Mouse (Mus musculus): Measurements from ENCODE around the gene Map3k7cl.
A peak's percentile ranks its signal among the peaks of the same experiment; 100 is the strongest.

Gene Map3k7cl

DNA sequence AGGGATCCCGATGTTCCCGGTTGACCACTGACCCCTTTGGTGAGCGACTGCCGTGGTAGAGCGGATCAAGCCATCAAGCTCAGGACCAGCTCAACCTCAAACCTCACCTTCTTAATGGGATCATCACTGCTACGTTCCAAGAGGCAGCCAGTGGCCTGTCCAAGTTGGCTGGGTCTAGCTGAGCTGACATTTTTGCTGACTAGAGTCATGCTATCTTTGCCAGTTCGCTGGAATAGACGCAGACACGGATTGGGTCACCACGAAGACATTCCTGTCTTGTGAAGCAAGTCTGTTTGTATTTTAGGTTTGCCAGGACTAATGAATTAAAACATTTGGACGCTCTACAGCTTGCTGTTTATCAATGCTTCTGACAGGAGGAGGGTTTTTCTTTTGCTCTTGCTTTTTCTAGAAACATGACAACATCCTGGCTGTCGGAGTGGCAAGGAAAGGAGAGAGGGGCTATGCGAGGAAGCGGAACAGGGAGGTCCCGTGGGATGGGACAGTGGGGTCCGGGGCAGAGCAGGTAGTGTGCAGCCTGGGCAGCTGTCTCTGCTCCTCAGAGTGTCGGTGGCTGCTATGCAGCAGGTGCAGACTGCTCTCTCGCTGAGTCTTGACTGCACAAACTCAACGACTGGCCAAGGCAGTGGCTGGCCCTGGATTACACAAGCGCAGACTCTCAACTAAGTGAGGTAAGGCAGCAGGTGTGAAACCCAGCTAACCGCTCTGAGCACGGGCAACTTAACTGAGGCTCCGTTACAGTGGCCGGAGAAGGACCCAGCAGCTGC, at the start of gene Map3k7cl:
Gene Map3k7cl (plus strand): TSS at position 424 of the 785 bp plus-strand sequence.
- no peak for DNase-seq

DNA sequence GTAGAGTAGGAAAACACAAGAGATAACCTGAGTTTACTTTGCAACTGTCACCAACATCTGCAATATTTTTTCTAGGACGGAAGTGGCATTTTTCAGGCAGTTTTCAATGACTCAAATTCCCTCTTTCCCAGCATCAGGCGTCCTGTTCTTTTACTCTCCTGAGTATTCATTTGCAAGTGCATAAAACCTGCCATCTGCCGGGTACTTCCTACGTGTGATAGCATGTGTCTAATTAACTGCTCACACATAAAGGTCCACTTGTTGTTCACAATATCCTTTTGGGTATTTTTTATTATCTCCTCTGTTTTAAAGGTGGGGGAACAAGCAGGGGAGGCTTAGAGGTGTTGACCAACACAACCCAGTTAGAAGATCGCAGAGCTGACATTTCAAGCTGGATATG, 41.4 kb upstream of the Map3k7cl start:
- DNase-seq, result no peak

DNA sequence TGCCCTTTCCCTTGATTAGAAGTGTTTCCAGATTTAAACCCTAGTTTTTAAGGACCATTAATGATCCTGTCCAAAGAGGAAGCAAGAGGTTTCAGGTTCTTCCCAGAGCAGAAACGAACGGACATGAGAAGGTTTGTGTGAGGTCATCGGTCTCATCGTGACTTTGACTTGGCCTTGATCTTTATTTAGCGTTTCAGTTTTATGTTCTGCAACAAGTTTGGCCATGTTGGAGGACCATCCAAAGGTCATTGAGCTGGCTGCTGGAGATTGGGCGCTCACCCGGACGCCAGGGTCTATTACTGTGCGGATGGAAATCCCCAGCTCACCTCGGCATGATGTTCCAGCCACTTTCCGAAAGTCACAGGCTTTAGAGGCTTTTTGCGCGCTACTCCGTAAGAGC, 40.8 kb upstream of the Map3k7cl start:
- no peak for DNase-seq

DNA sequence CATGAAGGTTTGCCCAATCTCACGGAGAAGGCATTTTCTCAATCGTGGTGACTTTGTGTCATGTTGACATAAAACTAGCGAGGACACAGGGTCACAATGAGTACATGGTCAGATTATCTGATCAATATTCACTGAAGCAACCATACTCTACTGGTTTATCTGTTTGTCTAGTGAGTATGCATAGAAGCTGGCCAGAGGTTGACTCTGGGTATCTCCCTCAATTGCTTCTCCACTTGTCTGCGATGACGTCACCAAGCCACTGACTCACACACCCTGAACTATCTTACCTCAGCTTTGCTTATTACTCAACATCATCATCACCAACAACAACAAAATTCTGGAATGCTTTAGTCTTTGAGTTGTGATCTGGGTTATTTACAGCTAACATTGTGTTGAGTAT, 28.9 kb upstream of the Map3k7cl start:
- DNase-seq, result no peak

DNA sequence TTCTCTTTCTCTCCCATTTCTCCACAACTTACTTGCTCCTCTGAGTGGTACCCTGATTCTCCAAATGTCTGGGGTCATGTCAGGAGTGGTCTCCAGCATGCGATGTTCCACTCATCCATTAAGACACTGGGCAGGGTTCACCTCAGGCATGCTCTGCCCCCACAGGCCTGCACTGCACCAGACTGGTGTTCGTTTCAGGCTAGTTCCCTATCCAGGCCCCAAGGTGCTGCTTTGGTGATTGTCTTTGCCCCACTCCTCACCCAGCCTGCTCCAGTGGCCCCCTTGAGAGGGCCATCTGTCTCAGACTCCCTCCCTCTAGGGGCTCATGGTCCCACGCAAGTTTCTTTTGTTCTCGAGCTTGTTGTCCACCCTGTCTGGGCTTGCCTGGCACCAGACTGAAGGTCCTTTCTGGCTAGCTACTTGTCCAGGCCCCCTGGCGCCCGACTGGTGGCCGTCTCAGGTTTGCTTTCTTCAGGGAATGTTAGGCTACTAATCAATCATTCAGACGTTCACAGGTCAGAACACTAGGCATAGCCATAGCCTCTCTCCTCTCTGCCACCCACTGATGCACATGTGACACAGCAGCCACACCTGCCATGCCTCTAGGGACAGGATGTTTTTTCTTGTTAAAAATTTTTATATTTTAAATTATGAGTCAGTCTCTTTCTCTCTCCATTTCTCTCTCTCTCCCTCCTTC, 25.4 kb upstream of the Map3k7cl start:
- DNase-seq, result no peak

DNA sequence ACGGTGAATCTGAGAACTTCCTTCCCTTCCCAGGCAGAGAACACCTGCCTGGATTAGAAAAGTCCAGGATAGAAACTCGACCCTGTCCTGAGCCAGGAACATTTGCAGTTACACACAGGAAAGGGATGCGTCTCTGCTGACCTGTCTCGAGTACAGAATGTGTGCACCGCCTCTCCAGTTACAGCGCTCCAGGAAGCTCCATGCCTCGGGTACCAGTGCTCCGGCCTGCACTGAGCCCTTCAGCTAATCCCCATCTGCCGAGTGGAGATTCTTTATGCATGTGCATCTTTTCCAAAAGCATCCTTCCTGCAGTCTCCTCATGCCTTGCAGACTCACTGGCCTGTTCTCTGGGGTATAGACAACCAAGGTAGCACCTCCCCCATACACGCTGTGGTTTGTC, 24.4 kb upstream of the Map3k7cl start:
- no peak for DNase-seq

DNA sequence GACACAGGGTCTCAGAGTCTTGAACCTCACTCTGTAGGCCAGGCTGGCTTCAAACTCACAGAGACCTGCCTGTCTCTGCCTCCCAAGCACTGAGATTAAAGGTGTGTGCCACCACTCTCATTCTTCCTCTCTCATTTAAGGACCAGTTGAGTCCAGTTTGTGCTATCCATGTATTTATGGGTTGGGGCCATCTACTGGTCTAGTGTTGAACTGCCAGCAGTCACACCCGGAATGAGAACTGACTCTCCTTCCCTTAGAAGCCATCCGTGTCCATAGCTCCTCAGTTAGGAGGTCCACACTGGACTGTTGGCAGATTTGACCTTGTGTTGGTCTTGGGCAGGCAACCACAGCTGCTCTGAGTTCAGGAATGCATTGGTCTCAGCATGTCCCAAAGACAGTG, 4.8 kb upstream of the Map3k7cl start:
- peak in 1 of 2 experiments; percentile 2 for DNase-seq

DNA sequence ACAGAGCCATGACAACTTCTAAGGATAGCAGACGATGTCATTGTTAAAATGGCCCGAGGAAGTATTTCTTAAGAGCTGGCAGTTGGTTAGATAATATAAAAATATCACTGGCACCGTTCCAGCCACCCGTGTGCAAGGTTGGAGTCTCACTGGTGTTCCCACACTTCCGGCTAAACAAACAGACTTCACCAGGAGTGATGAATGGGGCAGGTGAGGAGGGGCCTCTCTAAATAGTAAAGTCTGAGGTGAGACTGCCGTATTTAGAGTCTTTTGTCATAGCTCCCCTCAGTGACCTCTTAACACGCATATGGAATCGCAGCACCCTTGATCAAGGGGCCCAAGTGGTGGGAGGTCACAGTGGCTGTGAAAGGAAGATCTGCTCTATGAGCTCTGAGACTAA, 3.2 kb downstream of the Map3k7cl start:
- no peak for DNase-seq

DNA sequence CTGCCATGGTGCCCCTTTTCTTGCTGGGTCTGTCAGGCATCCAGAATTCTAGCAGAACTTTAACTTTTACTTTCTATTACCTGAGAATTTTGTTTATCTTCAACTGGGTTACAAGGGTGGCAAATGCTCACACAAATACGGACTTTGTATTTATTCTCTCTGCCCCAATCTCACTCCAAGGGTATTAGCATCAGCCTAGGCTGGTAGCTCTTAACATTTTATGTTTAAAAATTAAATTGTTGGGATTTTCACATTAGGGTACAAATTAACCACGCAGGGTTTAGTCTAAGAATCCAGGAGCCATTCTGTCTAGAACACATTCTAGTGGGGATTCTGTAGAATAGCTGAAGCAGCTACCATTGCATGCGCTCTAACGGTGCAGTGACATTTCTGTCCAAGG, 8.4 kb downstream of the Map3k7cl start:
- DNase-seq, result no peak

DNA sequence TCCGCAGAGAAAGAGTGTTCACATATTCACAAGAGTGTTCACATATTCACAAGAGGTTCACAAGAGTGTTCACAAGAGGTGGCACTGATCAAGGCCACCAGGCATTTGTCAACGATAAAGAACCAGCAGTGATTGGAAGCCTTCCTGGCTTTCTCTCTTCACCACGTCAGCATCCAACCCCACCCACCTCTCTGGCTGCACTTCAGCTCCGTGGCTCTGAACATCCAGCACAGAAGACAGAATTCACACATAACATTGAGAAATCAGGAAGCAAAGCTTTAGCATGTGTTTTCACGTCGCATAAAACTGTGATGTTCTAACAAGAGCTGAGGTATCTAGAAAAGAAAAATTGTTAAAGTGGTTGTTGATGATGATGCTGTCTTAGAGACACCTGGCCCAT, 10.4 kb downstream of the Map3k7cl start:
- no peak for DNase-seq

DNA sequence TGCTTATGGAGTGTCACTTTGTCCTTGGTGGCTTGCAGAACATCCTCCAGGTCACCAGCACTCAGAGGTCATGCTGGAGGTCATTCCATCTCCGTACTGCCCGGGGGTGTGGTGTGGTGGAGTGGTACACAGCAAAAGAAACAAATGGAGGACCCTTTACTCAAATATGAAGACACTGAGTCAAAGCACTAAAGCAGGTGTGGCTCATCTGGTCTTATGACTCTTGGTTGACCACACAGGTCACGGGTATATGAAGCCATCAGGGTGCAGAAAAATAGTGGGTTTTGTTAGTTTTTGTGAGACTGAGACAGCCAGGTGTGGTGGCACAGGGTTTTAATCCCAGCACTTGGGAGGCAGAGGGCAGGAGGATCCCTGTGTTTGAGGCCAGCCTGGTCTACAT, 11.4 kb downstream of the Map3k7cl start:
- DNase-seq, result no peak

DNA sequence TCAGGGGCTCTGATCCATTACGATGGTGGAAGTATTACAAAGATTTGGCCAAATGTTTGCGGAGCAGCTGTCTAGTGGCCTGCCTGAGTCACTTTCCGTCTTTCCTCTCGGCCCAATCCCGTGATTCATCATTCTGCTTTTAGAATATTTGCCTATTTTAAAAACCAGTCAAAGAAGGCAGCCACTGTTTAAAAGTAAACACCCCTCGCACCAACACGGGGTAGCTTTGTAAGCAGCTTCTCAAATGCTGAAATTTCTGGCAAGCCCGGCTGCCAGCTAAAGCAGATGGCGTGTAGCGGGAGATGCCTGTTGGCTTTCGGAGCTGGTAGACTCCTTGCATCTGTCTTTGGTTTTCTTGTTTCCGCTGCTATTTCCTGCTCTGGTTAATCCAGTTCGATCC, 14.4 kb downstream of the Map3k7cl start:
- no peak for DNase-seq

DNA sequence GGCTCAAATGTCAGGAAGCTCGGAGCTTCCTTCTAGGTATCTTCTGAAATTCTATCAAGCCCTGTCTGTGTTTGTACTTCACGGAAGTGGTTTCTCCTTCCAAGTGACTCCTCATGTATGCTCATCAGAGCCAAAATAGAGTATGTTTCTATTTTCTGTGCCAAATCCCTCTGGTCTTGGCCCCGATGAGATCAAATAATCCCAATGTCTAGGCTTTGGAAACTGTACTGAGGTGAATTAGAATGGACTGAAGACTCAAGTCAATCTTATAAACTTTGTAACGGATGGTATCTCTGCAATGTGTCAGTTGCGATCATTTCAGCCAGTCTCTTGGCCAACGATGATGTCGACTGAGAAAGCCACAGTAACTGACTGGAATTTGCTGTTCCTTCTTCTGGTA, 15.1 kb downstream of the Map3k7cl start:
- DNase-seq, result no peak

DNA sequence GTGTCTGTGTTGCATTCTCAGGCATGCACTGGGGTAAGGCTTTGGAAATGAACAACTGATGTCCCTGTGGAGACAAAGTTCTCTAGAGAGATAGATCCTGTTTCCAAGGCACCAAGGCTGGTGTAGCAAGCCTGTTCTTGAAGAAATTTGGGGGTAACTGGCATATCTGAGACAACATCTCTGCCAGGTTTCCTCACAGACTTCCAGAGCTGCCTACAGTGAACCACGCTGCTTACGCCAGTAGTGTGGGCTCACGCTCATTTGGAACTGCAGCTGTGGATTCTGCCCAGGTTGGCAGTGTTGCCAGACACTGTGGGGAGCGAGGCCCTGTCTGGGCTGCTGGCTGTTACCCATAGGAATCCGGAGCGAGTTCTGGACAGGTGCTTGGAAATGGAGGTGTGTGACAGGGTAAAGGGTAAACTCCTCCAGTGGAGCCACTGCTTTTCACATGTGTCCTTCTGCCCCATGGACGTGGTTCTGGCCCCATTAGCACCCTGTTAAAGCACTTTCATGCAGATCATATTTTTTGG, 16.5 kb downstream of the Map3k7cl start:
- DNase-seq, result no peak

DNA sequence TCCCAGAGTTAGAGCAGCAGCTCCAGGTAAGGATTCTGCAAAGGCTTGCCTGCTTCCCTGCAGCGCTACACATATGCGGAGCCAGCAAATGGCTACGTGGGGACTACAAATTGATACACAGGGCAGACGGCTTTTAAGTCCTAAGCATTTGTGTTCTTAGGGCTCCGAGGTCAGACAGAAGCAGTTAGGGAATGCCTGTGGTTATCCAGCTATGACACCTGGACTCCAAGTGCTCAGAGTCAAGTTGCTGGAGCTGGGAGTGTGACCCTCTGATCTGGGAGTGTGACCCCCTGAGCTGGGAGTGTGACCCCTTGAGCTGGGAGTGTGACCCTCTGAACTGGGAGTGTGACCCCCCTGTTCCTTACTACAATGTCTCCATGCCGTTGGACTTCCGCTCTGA, 17.2 kb downstream of the Map3k7cl start:
- DNase-seq, result no peak

DNA sequence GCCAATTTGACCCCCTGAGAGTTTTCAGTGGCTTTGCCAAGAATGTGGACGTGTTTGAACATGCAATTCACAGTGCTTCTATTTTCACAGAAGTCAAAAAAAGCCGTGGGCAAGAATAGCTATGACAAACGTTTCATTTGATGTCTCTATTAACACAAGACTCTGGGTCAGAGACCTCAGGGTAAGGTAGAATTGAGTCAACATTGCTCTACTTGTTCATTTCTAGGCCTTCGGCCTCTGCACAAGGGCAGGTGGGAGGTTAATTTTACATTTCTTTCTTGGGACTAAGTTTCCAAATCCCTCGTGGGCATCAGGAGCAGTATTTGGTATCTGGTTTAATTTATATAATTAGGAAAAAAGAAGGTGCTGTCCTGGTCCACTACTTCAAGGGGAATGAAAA, 20.3 kb downstream of the Map3k7cl start:
- DNase-seq, result no peak

DNA sequence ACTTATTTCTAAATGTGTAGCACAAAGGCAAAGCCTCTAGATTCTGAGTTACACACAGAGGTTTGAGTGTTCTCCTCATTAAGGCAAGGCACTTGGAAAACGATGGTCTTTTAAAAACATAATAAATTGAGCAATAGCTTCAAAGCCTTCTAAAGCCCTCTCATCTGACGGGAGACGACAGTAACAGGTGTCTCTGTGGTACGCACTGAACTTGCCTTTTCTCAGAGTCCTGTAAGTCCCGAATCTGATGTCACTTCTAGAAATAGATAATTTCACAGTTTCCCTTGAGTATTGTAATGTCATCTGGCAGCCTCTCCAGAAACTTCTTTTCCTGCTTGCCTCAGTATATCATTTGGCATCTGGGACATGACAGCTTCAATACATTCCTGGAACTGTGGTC, 21.0 kb downstream of the Map3k7cl start:
- no peak for DNase-seq

DNA sequence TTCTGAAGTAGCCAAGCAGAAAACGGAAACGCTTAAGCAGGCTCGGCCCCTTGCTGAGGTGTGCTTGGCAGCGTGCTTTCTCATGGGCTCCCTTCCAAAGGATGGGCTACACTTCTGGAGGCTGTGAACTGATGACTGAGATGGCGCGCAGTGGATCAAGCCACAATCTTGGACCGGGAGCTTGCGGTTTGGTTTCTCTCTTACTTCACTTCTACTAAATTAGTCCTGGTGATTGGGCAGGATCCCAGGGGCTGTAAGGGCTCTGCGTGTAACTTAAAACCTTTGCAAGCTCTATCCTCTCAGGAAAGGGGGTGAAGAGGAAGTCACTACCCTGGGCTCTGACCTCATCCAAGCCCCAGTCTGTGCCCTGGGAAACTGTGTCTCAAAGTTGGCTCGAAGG, 22.5 kb downstream of the Map3k7cl start:
- DNase-seq, result no peak

DNA sequence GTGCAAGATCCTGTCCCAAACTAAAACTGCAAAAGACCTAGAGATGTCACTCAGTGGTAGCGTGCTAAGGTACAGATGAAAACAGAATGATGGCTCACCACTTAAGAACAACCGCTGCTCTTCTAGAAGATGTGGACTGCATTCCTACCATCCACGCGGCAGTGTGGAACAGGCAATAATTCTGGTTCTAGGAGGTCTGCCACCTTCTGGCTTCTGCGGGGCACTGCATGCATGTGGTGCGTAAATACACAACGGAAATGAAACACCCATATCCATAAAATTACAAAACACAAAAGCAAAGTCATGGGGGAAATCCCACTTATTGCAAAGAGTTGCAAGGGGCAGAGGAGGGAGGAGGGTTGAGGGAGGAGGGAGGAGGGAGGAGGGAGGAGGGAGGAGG, 25.8 kb downstream of the Map3k7cl start:
- DNase-seq, result no peak

DNA sequence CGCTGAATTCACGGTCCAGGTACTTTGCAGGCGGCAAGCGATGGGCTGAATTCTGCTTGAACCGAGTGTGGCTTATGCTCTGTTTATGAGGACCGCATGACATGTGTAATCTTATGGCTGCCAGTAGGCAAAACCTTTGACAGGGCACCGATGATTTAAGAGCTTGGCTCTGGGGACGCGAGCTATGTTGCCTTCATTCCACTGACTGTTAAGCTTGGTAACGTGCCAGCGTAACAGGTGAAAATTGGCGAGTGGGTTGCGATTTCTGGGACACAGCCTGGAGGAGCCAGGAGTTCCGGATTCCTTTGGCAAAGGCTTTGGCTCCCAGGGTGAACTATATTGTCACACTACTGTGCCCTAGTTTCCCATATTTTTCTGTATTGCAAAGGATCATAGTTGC, 26.3 kb downstream of the Map3k7cl start:
- no peak for DNase-seq

DNA sequence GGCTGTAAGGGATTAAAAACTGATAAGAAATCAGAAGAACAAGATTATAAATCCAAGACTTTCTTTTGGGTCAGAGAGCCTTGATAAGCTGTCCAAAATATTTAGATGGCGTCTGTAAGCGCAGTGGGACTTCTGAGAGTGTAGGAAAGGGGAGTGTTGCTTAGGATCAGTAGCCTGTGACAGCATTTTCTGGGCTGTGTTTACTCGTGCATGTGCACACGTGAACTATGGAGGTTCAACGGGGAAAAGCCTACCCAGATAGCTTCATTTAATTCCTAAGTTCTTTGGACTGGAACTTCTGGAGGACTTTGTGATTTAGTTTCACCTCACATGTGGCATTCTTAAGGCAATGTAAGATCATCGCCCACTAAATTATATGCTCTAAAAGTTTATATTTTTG, 29.6 kb downstream of the Map3k7cl start:
- DNase-seq, result no peak

DNA sequence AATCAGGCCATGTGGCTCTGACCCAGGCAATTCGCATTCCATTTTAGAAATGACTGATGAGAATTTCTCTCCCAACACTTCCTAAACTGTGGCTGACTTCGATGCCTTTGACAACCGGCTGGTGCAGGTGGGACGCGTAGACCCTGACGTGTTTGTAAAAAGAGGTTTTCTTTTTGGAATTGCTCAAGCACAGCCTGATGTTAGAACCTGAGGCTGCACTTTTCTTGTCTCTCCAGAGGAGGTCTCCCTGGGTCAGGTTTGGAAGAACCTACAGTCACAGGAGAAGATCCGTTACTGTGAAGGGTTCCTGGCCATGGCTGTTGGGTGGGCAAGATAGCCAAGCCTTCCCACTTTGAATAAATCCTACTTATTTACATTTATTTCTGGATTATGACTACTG, 31.5 kb downstream of the Map3k7cl start:
- DNase-seq, result no peak

DNA sequence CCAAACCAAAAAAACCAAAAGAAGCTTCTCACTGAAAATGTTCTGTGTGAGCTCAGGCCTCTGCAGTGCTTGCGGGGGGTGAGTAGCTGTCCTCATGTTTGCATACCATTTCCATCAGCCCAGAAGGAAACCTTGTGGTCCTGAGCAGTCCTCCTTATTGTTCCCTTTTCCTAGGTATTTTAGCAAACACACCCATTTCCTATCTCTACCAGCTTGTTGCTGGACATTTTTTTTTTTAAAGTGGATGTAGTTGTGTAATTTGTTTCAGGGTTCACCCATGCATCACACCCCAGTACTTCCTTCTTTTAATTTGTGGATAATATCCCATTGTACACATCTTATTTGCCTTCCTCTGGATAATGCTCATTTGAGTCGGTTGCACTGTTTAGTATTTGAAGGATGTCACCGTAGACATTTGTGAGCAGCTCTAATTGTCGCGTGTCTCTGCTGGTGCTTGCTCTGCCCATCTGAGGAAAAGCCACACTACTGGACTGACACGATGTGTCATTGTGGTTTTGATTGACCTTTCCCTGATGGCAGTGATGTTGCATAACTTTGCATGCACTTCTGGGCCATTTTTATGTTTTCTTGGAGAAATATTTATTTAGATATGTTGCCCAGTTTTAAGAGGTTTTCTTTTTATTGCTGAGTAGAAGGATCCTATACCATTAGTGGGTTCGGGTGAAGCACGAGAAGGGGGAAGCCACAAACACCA, 32.6 kb downstream of the Map3k7cl start:
- DNase-seq, result no peak

DNA sequence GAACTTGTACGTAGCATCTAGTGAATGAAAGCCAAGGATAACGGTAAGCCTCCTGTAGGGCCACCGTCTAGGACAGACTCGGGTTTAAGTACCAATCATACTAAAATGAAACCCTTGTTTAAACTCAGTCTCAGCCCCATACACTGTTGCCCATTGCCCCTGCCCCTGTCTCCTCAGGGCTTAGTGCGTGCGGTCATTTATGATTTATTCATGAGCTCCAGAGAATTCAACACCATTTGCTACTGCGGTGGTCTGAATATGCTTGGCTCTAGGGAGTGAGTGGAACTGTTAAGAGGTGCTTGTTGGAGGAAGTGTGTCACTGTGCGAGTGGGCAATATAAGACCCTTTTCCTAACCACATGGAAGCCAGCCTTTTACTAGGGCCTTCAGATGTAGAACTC, 34.7 kb downstream of the Map3k7cl start:
- DNase-seq, result no peak
